Mouse (Mus musculus) stomach, embryonic 14.5 days (tissue): Measurements from ENCODE around the gene Hist1h2be. TPM values are rescaled to one million over a fixed set of nuclear protein-coding genes. Genes with fewer than 3 reads are reported as not detected.
"Not testable (repeated sequence)": the region's sequence is repeated elsewhere in the genome, so short reads cannot be mapped to it uniquely, and the experiment has no call there.

Source experiments
- ATAC-seq: fragments of 200-750 bp; cut with Nextera tagmentation; 2 replicates; pipeline ENCODE4 v1.8.0; 2017; ENCODE audit warnings: low read depth, moderate TSS enrichment; ENCODE audit not compliant: insufficient number of reproducible peaks, insufficient read depth, low FRiP score
- H3K27ac ChIP-seq: fragments of 300-500 bp; sonication (generic); 2 replicates; pipeline ENCODE4 v1.5.1; 2014; ENCODE audit warnings: mild to moderate bottlenecking, low read length, moderate library complexity, mixed read lengths
- H3K27me3 ChIP-seq: fragments of 300-500 bp; sonication (generic); 2 replicates; pipeline ENCODE4 v1.6.1; 2014; ENCODE audit warnings: low read length, control low read depth, mixed read lengths; ENCODE audit not compliant: control insufficient read depth, insufficient read depth
- H3K36me3 ChIP-seq: fragments of 300-500 bp; sonication (generic); 2 replicates; pipeline ENCODE4 v1.6.1; 2014; ENCODE audit warnings: mild to moderate bottlenecking, control low read depth, low read length, moderate library complexity, mixed read lengths; ENCODE audit not compliant: control insufficient read depth, insufficient read depth
- H3K4me1 ChIP-seq: fragments of 300-500 bp; sonication (generic); 2 replicates; pipeline ENCODE4 v1.6.1; 2014; ENCODE audit warnings: low read length, control low read depth, mixed read lengths; ENCODE audit not compliant: control insufficient read depth, insufficient read depth
- H3K4me2 ChIP-seq: fragments of 300-500 bp; sonication (generic); replicated peaks from 2 replicates; pipeline ENCODE4 v1.6.1; 2014; ENCODE audit warnings: low read depth, low read length, control low read depth
- H3K4me3 ChIP-seq: fragments of 300-500 bp; sonication (generic); 2 replicates; pipeline ENCODE4 v1.5.1; 2014; ENCODE audit warnings: low read depth, low read length, control low read depth
- H3K9ac ChIP-seq: fragments of 300-500 bp; sonication (generic); replicated peaks from 2 replicates; pipeline ENCODE4 v1.6.1; 2014; ENCODE audit warnings: low read depth, mild to moderate bottlenecking, control low read depth, low read length, moderate library complexity, mixed read lengths
- H3K9me3 ChIP-seq: fragments of 300-500 bp; sonication (generic); 2 replicates; pipeline ENCODE4 v1.6.1; 2016; ENCODE audit warnings: low read depth, low read length, control low read depth; ENCODE audit not compliant: control insufficient read depth
- WGBS: fragments of 180-500 bp; shearing (Covaris S2); extraction: QIAGEN DNeasy Blood & Tissue Kit; methylation state at CpG from one replicate; pipeline ENCODE4 v1.1.7; 2014; 5-methylcytosine and 5-hydroxymethylcytosine counted together
- polyA plus RNA-seq: library from polyadenylated mRNA; unstranded; fragments of >200 nt; fragmentation: Nextera tagmentation; extraction: Ambion mirVana; gene quantifications from 2 replicates; pipeline ENCODE4 v1.2.1, GENCODE M21; 2014

Gene Hist1h2be
- polyA plus RNA-seq, 1 experiment from 2014 or later = 2.8 TPM

- H3K36me3 ChIP-seq, H3K9me3 ChIP-seq, H3K4me1 ChIP-seq, H3K9ac ChIP-seq, ATAC-seq, H3K27me3 ChIP-seq: not testable (repeated sequence)
- 0% methylated on average over 2 of the region's 5 CpGs for WGBS
- Histone ChIP-seq H3K27ac (peak overlapping the region; percentile 99), H3K4me2 (peak overlapping the region; percentile 70; the same call in 1 of the 2 replicates), H3K4me3 (peak overlapping the region; percentile 29; the same call in 1 of the 2 replicates)
Observed at GRCm38 (mm10) chr13:23561531-23561882, 59.4 kb downstream of the Hist1h2be start.

GRCm38 (mm10) chr13:23560699-23561098 lies 60.2 kb downstream of the Hist1h2be start:
- H3K4me2 ChIP-seq = 0 out of 2 replicates have a peak overlapping the region, but pooled peaks have one; percentile 13
- H3K9ac ChIP-seq, H3K9me3 ChIP-seq, H3K27me3 ChIP-seq, H3K4me1 ChIP-seq, H3K36me3 ChIP-seq, H3K4me3 ChIP-seq, H3K27ac ChIP-seq, ATAC-seq: not testable (repeated sequence)
- 19% methylated on average over 2 of the region's 2 CpGs for WGBS

- Histone ChIP-seq H3K4me2 (peak overlapping the region; percentile 94), H3K9ac (0 out of 2 replicates have a peak overlapping the region, but pooled peaks have one; percentile 15), H3K4me3 (peak overlapping the region; percentile 69; the same call in 1 of the 2 replicates)
Observed at GRCm38 (mm10) chr13:23556906-23557305, 64.0 kb downstream of the Hist1h2be start.

DNA sequence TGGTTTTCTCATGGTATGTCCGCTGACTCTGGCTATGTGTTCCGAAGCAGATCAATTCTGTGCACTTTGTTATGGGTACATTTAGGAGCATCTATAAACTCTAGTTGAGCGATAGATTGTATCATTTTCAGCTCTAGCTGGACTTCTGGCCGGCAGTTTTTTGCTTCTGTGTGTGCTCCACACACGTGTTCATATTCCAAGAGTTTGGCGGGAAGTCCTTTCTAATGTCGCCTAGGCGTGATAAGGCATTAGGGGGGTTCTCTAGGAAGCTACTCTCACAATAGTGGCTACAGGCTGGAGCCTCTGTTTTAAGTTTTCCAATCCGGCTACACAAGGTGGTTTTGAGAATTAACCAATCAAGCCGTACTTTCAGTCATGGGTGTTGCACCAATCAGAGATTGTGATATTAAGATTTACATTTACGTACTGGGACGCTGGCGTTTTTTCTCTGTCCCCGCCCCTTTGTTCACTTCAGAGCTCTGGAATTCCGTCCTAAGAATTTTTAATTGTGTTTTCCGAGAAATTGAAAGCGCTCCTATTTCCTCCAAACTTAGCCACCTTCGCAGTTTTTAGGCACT lies 65.0 kb downstream of the Hist1h2be start:
- Histone ChIP-seq H3K36me3 (no peaks in the 10 kb centered on the region), H3K4me2 (peak overlapping the region; percentile 94), H3K9me3 (no peaks in the 10 kb centered on the region), H3K4me3 (peak overlapping the region; percentile 69), H3K9ac (peak overlapping the region; percentile 92), H3K27ac (peak overlapping the region; percentile 99), H3K27me3 (no peaks in the 10 kb centered on the region), H3K4me1 (peaks cover 11% of the 10 kb centered on the region; the same call in 1 of the 2 replicates)
- 0% methylated on average over 18 of the region's 18 CpGs for WGBS
- peak; percentile 75 for ATAC-seq

More at GRCm38 (mm10) chr13:23556906-23557305, 64.0 kb downstream of the Hist1h2be start:
- H3K27ac ChIP-seq = peak overlapping the region; percentile 99
- no peak for ATAC-seq
- H3K27me3 ChIP-seq = no peaks in the 10 kb centered on the region
- no peaks in the 10 kb centered on the region for H3K36me3 ChIP-seq
- no peaks in the 10 kb centered on the region for H3K9me3 ChIP-seq
- 59% methylated on average over 3 of the region's 3 CpGs for WGBS
- H3K4me1 ChIP-seq = peaks cover 11% of the 10 kb centered on the region; the same call in 1 of the 2 replicates

DNA sequence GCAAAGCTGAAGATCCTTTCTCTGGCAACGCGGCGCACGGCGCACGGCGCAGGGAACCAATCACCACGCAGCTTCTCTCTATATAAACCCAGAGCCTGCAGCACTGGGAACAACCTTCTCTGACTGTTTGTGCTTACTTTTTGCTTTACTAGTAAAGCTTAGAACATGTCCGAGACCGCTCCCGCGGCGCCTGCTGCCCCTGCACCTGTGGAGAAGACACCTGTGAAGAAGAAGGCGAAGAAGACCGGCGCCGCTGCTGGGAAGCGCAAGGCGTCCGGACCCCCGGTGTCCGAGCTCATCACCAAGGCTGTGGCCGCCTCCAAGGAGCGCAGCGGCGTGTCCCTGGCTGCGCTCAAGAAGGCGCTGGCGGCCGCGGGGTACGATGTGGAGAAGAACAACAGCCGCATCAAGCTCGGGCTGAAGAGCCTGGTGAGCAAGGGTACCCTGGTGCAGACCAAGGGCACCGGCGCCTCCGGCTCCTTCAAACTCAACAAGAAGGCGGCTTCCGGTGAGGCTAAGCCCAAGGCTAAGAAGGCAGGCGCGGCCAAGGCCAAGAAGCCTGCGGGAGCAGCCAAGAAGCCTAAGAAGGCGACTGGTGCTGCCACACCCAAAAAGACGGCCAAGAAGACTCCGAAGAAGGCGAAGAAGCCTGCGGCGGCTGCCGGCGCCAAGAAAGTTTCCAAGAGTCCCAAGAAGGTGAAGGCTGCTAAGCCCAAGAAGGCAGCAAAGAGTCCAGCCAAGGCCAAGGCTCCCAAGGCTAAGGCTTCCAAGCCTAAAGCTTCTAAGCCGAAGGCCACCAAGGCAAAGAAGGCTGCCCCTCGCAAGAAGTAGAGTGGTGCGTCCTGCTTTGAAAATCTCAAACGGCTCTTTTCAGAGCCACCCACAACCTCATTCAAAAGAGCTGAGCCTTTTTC lies 65.7 kb downstream of the Hist1h2be start:
- peak; percentile 88 for ATAC-seq
- Histone ChIP-seq H3K9me3 (no peaks in the 10 kb centered on the region), H3K4me1 (peaks cover 11% of the 10 kb centered on the region; the same call in 1 of the 2 replicates)

GRCm38 (mm10) chr13:23554393-23554792 lies 66.5 kb downstream of the Hist1h2be start:
- no peaks in the 10 kb centered on the region for H3K9me3 ChIP-seq
- H3K9ac ChIP-seq = peak overlapping the region; percentile 92
- H3K36me3 ChIP-seq = no peaks in the 10 kb centered on the region
- H3K4me3 ChIP-seq = peak overlapping the region; percentile 69
- no peaks in the 10 kb centered on the region for H3K27me3 ChIP-seq
- WGBS = 20% methylated on average over 9 of the region's 9 CpGs
- H3K27ac ChIP-seq = peak overlapping the region; percentile 99
- H3K4me1 ChIP-seq = peaks cover 11% of the 10 kb centered on the region; the same call in 1 of the 2 replicates
- no peak for ATAC-seq
- peak overlapping the region; percentile 94 for H3K4me2 ChIP-seq

More for the DNA sequence above, 65.7 kb downstream of the Hist1h2be start:
- Histone ChIP-seq H3K9ac (peak overlapping the region; percentile 92), H3K4me2 (peak overlapping the region; percentile 94), H3K4me3 (peak overlapping the region; percentile 69), H3K36me3 (no peaks in the 10 kb centered on the region), H3K27ac (peak overlapping the region; percentile 99), H3K27me3 (no peaks in the 10 kb centered on the region)
- WGBS = under 1% methylated on average over 53 of the region's 54 CpGs

DNA sequence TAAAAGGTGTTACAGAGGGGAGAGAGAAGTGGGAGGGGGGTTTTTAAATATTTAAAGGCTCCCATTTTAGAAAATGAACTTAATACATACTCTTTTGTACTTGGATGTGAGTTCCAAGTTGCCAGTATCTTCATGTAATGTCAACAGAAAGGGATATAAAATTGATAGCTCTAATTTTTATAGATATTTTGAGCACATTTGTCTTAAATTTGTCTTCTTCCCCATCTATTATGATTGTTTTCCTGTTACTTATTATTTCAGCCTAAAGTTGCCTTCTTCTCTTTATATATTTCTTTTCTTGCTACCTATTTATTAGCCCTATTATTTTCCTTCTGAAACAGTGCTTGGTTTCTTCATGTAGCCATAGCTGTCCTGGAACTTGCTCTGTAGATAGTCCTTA lies 68.0 kb downstream of the Hist1h2be start, which contains the start of gene Hist1h1d:
Gene Hist1h1d, plus strand, starts transcription at position 301 of the 400 bp plus-strand sequence.
- peak within 1 kb of the TSS; percentile 56 for H3K4me2 ChIP-seq
- peaks cover 11% of the 10 kb centered on the region; the same call in 1 of the 2 replicates for H3K4me1 ChIP-seq
- no peak for ATAC-seq
- H3K9ac ChIP-seq = no peak within 1 kb of the TSS
- no peaks in the 10 kb centered on the region for H3K36me3 ChIP-seq
- H3K27ac ChIP-seq = peak within 1 kb of the TSS; percentile 99
- 0 out of 2 replicates have a peak within 1 kb of the TSS, but pooled peaks have one; percentile 39 for H3K4me3 ChIP-seq
- H3K27me3 ChIP-seq = no peaks in the 10 kb centered on the region
- no peaks in the 10 kb centered on the region for H3K9me3 ChIP-seq
